Mouse (Mus musculus): ENCODE measurements around the gene Ipcef1. TPM values are rescaled to one million over a fixed set of nuclear protein-coding genes. Genes with fewer than 3 reads are reported as not detected.

Gene Ipcef1
- total RNA-seq, 2 experiments from 2014 or later, result not detected

Other genes with a start within 250 kb of the Ipcef1 start
- 1 to 10 TPM; 4.9 to 5.3 TPM for gene Cnksr3, start 159.8 kb upstream of the Ipcef1 start, total RNA-seq (2021)